Mouse (Mus musculus): ENCODE measurements around the gene Gm20388.

GRCm38 (mm10) chr8:122371706-122372105 lies 2461.1 kb downstream of the Gm20388 start:
- TF ChIP-seq CTCF (IDR thresholded peaks at IDR 0.05; ENCODE audit: low read depth) = no peak
- TF ChIP-seq EP300 (optimal IDR thresholded peaks at IDR 0.05) = no peak
